Mouse (Mus musculus) cerebellum, adult 18-20 months (tissue): ENCODE results near the gene Mterf1b.

Experiments
- DNase-seq, 2 experiments: peaks; one replicate each; pipeline ENCODE4 v3.0.0; 2021

Gene Mterf1b

GRCm38 (mm10) chr5:4246095-4246494, 53.9 kb downstream of the Mterf1b start:
- no peak for DNase-seq
